Mouse (Mus musculus): ENCODE data around the gene Sipa1. TPM values are rescaled to one million over a fixed set of nuclear protein-coding genes. Genes with fewer than 3 reads are reported as not detected.
"Not testable (repeated sequence)": the region's sequence is repeated elsewhere in the genome, so short reads cannot be mapped to it uniquely, and the experiment has no call there.

The Sipa1 gene
- polyA plus RNA-seq, 1 experiment from 2014 or later, result 18.1 TPM

GRCm38 (mm10) chr19:5687738-5688137 lies 24.2 kb upstream of the Sipa1 start:
- no peaks in the 10 kb centered on the region for H3K27me3 ChIP-seq
- ChIA-PET CTCF (no interaction called here), POLR2A (no interaction called here)
- DNase-seq (ENCODE audit: low read depth, low spot score) (no peak), ATAC-seq (no peak)
- in situ Hi-C loops (cut with MboI; ENCODE audit: low pct_unique_long_range_greater_than_20kb), result no loop called here
- TF ChIP-seq CTCF (IDR thresholded peaks at IDR 0.05), result no peak

- DNase-seq (ENCODE audit: low read depth, low spot score); in situ Hi-C loops (cut with MboI; ENCODE audit: low pct_unique_long_range_greater_than_20kb); POLR2A ChIA-PET; H3K27me3 ChIP-seq; ATAC-seq: not testable (repeated sequence)
- CTCF ChIA-PET, result interaction anchor here (0.7 kb wide), 2 partner anchors 8 to 16 kb away, joined by 3 read pairs; no protein-coding TSS in a partner anchor
Measured at GRCm38 (mm10) chr19:5686954-5687353, 23.4 kb upstream of the Sipa1 start.

GRCm38 (mm10) chr19:5686437-5686836 lies 22.9 kb upstream of the Sipa1 start:
- DNase-seq (ENCODE audit: low read depth, low spot score) (no peak), ATAC-seq (no peak)
- ChIA-PET CTCF (no interaction called here), POLR2A (no interaction called here)
- no peak for TF ChIP-seq CTCF (IDR thresholded peaks at IDR 0.05)
- no peaks in the 10 kb centered on the region for H3K27me3 ChIP-seq
- in situ Hi-C loops (cut with MboI; ENCODE audit: low pct_unique_long_range_greater_than_20kb), result no loop called here

- no peaks in the 10 kb centered on the region for H3K27me3 ChIP-seq
- CTCF ChIA-PET, result no interaction called here
- in situ Hi-C loops (cut with MboI; ENCODE audit: low pct_unique_long_range_greater_than_20kb), result no loop called here
Measured at GRCm38 (mm10) chr19:5685861-5686260, 22.4 kb upstream of the Sipa1 start.

GRCm38 (mm10) chr19:5685431-5685830 lies 21.9 kb upstream of the Sipa1 start:
- ATAC-seq, result no peak
- no peak for TF ChIP-seq CTCF (IDR thresholded peaks at IDR 0.05)
- no peaks in the 10 kb centered on the region for H3K27me3 ChIP-seq
- CTCF ChIA-PET, result no interaction called here
- POLR2A ChIA-PET, result no interaction called here
- in situ Hi-C loops (cut with MboI; ENCODE audit: low pct_unique_long_range_greater_than_20kb), result no loop called here
- no peak for DNase-seq (ENCODE audit: low read depth, low spot score)

More at GRCm38 (mm10) chr19:5685861-5686260, 22.4 kb upstream of the Sipa1 start:
- POLR2A ChIA-PET, result no interaction called here
- DNase-seq (ENCODE audit: low read depth, low spot score) (no peak), ATAC-seq (no peak)
- no peak for TF ChIP-seq CTCF (IDR thresholded peaks at IDR 0.05)

- DNase-seq (ENCODE audit: low read depth, low spot score), result no peak
- no peaks in the 10 kb centered on the region for H3K27me3 ChIP-seq
- in situ Hi-C loops (cut with MboI; ENCODE audit: low pct_unique_long_range_greater_than_20kb), result no loop called here
- no peak for ATAC-seq
- POLR2A ChIA-PET, result no interaction called here
- CTCF ChIA-PET, result no interaction called here
- no peak for TF ChIP-seq CTCF (IDR thresholded peaks at IDR 0.05)
Measured at GRCm38 (mm10) chr19:5684985-5685384, 21.5 kb upstream of the Sipa1 start.

GRCm38 (mm10) chr19:5684236-5684635 lies 20.7 kb upstream of the Sipa1 start:
- POLR2A ChIA-PET, result no interaction called here
- no peak for TF ChIP-seq CTCF (IDR thresholded peaks at IDR 0.05)
- in situ Hi-C loops (cut with MboI; ENCODE audit: low pct_unique_long_range_greater_than_20kb), result no loop called here
- H3K27me3 ChIP-seq, result no peaks in the 10 kb centered on the region
- CTCF ChIA-PET, result no interaction called here
- ATAC-seq, result no peak
- DNase-seq (ENCODE audit: low read depth, low spot score), result no peak

- DNase-seq (ENCODE audit: low read depth, low spot score) (no peak), ATAC-seq (no peak)
- no peak for TF ChIP-seq CTCF (IDR thresholded peaks at IDR 0.05)
- ChIA-PET POLR2A (no interaction called here), CTCF (no interaction called here)
- no peaks in the 10 kb centered on the region for H3K27me3 ChIP-seq
- in situ Hi-C loops (cut with MboI; ENCODE audit: low pct_unique_long_range_greater_than_20kb), result no loop called here
Measured at GRCm38 (mm10) chr19:5680432-5680831, 16.9 kb upstream of the Sipa1 start.

- in situ Hi-C loops (cut with MboI; ENCODE audit: low pct_unique_long_range_greater_than_20kb), result no loop called here
- no peak for DNase-seq (ENCODE audit: low read depth, low spot score)
- no peak for TF ChIP-seq CTCF (IDR thresholded peaks at IDR 0.05)
- H3K27me3 ChIP-seq, result no peaks in the 10 kb centered on the region
- ATAC-seq, result no peak
- ChIA-PET CTCF (interaction anchor here (1.1 kb wide), 1 partner anchor 8 kb away, joined by 3 read pairs; no protein-coding TSS in a partner anchor), POLR2A (interaction anchor here (0.6 kb wide), 1 partner anchor 23 kb away, joined by 3 read pairs; no protein-coding TSS in a partner anchor)
Measured at GRCm38 (mm10) chr19:5668372-5668771, 4.9 kb upstream of the Sipa1 start.

GRCm38 (mm10) chr19:5666386-5666785 lies 2.9 kb upstream of the Sipa1 start:
- ChIA-PET CTCF (interaction anchor here (1.1 kb wide), 1 partner anchor 16 kb away, joined by 3 read pairs; no protein-coding TSS in a partner anchor), POLR2A (no interaction called here)
- in situ Hi-C loops (cut with MboI; ENCODE audit: low pct_unique_long_range_greater_than_20kb), result no loop called here
- TF ChIP-seq CTCF (IDR thresholded peaks at IDR 0.05), result no peak
- ATAC-seq (no peak), DNase-seq (ENCODE audit: low read depth, low spot score) (no peak)
- H3K27me3 ChIP-seq, result no peaks in the 10 kb centered on the region

- POLR2A ChIA-PET, result no interaction called here
- no peaks in the 10 kb centered on the region for H3K27me3 ChIP-seq
- TF ChIP-seq CTCF (IDR thresholded peaks at IDR 0.05), result no peak
- in situ Hi-C loops (cut with MboI; ENCODE audit: low pct_unique_long_range_greater_than_20kb), result no loop called here
- CTCF ChIA-PET, result no interaction called here
- DNase-seq (ENCODE audit: low read depth, low spot score) (no peak), ATAC-seq (no peak)
Measured at GRCm38 (mm10) chr19:5665465-5665864, 2.0 kb upstream of the Sipa1 start.

GRCm38 (mm10) chr19:5664669-5665257 lies 1.3 kb upstream of the Sipa1 start:
- POLR2A ChIA-PET, result interaction anchor here (1.2 kb wide), 2 partner anchors 7 to 10 kb away, joined by 3 to 4 read pairs; no protein-coding TSS in a partner anchor

More at GRCm38 (mm10) chr19:5664669-5665257, 1.3 kb upstream of the Sipa1 start:
- H3K27me3 ChIP-seq, result no peaks in the 10 kb centered on the region
- in situ Hi-C loops (cut with MboI; ENCODE audit: low pct_unique_long_range_greater_than_20kb), result no loop called here
- DNase-seq (ENCODE audit: low read depth, low spot score) (no peak), ATAC-seq (no peak)
- CTCF ChIA-PET, result interaction anchor here (1.5 kb wide), 1 partner anchor 10 kb away, joined by 5 read pairs; no protein-coding TSS in a partner anchor
- TF ChIP-seq CTCF (IDR thresholded peaks at IDR 0.05), result no peak

Data from Patski (cell line).